Mouse (Mus musculus) kidney, embryonic 14.5 days (tissue): ENCODE results near the gene She. TPM values are rescaled to one million over a fixed set of nuclear protein-coding genes. Genes with fewer than 3 reads are reported as not detected.

Experiments
- ATAC-seq: fragments of 200-750 bp; cut with Nextera tagmentation; 2 replicates; pipeline ENCODE4 v1.8.0; 2017; ENCODE audit warnings: moderate number of reproducible peaks, mild to moderate bottlenecking, moderate TSS enrichment, moderate library complexity; ENCODE audit not compliant: low FRiP score, low TSS enrichment
- H3K27ac ChIP-seq: fragments of 300-500 bp; sonication (generic); 2 replicates; pipeline ENCODE4 v1.5.1; 2014; ENCODE audit warnings: low read depth, mild to moderate bottlenecking, low read length, moderate library complexity, mixed read lengths
- H3K27me3 ChIP-seq: fragments of 300-500 bp; sonication (generic); 2 replicates; pipeline ENCODE4 v1.6.1; 2014; ENCODE audit warnings: mild to moderate bottlenecking, low read length; ENCODE audit not compliant: control insufficient read depth, insufficient read depth
- H3K36me3 ChIP-seq: fragments of 300-500 bp; sonication (generic); 2 replicates; pipeline ENCODE4 v1.6.1; 2014; ENCODE audit warnings: low read length, mixed read lengths; ENCODE audit not compliant: control insufficient read depth, insufficient read depth
- H3K4me1 ChIP-seq: fragments of 300-500 bp; sonication (generic); 2 replicates; pipeline ENCODE4 v1.6.1; 2014; ENCODE audit warnings: low read length, mixed read lengths; ENCODE audit not compliant: control insufficient read depth, insufficient read depth
- H3K4me2 ChIP-seq: fragments of 300-500 bp; sonication (generic); replicated peaks from 2 replicates; pipeline ENCODE4 v1.6.1; 2014; ENCODE audit warnings: low read depth, mild to moderate bottlenecking, low read length
- H3K4me3 ChIP-seq: fragments of 300-500 bp; sonication (generic); 2 replicates; pipeline ENCODE4 v1.5.1; 2014; ENCODE audit warnings: mild to moderate bottlenecking, low read length
- H3K9ac ChIP-seq: fragments of 300-500 bp; sonication (generic); 2 replicates; pipeline ENCODE4 v1.6.1; 2014; ENCODE audit warnings: low read depth, mild to moderate bottlenecking, low read length, moderate library complexity
- H3K9me3 ChIP-seq: fragments of 300-500 bp; sonication (generic); 2 replicates; pipeline ENCODE4 v1.6.1; 2016; ENCODE audit warnings: low read length; ENCODE audit not compliant: control insufficient read depth
- WGBS: fragments of 180-500 bp; shearing (Covaris S2); extraction: QIAGEN DNeasy Blood & Tissue Kit; methylation state at CpG from one replicate; pipeline ENCODE4 v1.1.7; 2014; 5-methylcytosine and 5-hydroxymethylcytosine counted together
- polyA plus RNA-seq: library from polyadenylated mRNA; unstranded; fragments of >200 nt; fragmentation: Nextera tagmentation; extraction: Ambion mirVana; gene quantifications from 2 replicates; pipeline ENCODE4 v1.2.1, GENCODE M21; 2014

She gene
- polyA plus RNA-seq, result 5.4 and 8.2 TPM in 2 replicates

DNA sequence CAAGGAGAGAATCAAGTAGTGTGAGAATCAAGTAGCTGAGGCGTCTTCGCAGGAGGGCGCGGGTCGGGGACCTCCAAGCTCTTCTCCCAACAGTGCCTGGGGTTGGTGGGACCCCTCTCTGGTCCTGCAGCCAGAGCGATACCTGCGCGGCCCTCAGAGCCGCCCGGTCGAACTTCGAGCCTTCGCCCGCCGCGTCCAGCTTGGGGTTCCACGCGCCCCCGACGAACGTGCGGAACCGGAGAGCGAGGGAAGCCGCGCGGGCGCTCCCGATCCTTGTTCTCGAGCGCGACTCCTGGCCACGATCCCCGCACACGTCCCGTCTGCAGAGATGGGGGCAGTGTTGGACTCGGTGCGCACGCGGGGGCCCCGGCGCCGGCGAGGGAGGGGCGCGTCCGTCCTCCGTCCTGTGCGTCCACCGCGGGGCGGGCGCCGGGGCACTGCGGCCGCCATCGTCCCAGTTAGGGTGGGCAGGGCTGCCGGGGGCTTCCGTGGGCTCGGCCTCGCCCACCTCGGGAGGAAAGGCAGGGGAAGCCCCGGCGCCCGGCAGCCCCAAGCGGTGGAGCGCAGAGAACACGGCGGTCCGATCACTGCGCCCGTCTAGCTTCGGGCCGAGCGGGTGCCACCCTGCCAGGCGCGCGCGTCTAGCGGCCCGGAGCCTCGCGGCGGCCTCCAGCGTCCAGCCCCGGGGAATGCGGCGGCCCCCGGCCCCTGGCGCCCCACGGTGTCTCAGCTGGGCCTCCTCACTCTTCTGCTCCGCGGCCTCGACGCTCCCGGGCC, at the start of gene She:
Gene She, plus strand, starts transcription at position 556 of the 777 bp plus-strand sequence.
- peak within 1 kb of the TSS; percentile 65 for H3K9ac ChIP-seq
- peak; percentile 62; the same call in 1 of the 2 replicates for ATAC-seq
- no peaks in the 10 kb centered on the region for H3K9me3 ChIP-seq
- H3K4me3 ChIP-seq, result peak within 1 kb of the TSS; percentile 55
- H3K4me2 ChIP-seq, result peak within 1 kb of the TSS; percentile 62
- H3K4me1 ChIP-seq, result no peaks in the 10 kb centered on the region
- H3K27ac ChIP-seq, result no peak within 1 kb of the TSS
- WGBS, result 2% methylated on average over 67 of the region's 96 CpGs
- H3K27me3 ChIP-seq, result peaks cover 56% of the 10 kb centered on the region
- H3K36me3 ChIP-seq, result no peaks in the 10 kb centered on the region

DNA sequence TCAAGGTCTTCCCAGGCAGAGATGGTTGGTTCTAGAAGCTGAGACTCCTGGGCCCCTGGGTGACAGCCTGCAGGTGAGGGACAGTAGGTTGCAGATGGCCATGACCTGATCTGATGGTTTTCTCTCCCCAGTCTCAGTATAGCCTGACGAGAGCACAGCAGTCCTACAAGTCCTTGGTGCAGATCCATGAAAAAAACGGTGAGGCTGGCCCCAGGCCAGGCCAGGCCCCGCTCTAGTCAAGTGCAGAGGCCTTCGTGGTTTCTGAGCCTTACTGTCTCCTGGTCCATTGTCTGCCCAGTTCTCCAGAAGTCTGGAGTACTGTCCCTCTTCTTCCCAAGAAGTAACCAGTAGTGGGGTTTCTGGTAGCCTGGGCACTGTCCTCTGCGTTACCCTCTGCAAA, 49.5 kb upstream of the She start:
- H3K9ac ChIP-seq, result no peak overlapping the region
- no peak overlapping the region for H3K4me2 ChIP-seq
- WGBS, result 84% methylated on average over 5 of the region's 5 CpGs
- H3K27ac ChIP-seq, result no peak overlapping the region
- no peak for ATAC-seq
- H3K27me3 ChIP-seq, result no peaks in the 10 kb centered on the region
- no peaks in the 10 kb centered on the region for H3K9me3 ChIP-seq
- no peaks in the 10 kb centered on the region for H3K4me1 ChIP-seq
- H3K36me3 ChIP-seq, result peaks cover 69% of the 10 kb centered on the region
- no peak overlapping the region for H3K4me3 ChIP-seq

GRCm38 (mm10) chr3:89784991-89785753, 46.0 kb upstream of the She start:
- H3K9ac ChIP-seq, result no peak overlapping the region
- peak; percentile 62 for ATAC-seq

DNA sequence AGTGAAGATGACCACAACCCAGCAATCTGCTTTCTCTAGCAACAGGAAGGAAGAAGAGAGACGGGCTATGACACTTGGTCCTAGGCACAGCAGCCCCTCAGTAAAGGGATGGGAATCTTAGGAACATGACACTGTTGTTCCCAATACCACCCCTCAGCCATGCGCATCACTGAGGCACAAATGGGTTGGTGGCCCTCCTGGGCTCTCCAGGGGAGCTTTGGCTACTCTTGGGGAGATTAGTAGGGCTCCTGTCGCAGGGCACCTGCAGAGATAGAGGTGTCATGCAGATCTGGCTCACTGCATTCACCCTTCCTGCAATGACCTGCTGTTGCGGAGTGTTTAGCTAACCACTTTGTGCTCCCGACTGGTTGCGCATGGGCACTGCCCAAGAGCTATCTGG, 44.9 kb upstream of the She start:
- H3K27ac ChIP-seq, result no peak overlapping the region
- ATAC-seq, result no peak
- no peak overlapping the region for H3K4me2 ChIP-seq
- no peaks in the 10 kb centered on the region for H3K4me1 ChIP-seq
- no peak overlapping the region for H3K9ac ChIP-seq
- H3K36me3 ChIP-seq, result peaks cover 23% of the 10 kb centered on the region
- no peak overlapping the region for H3K4me3 ChIP-seq
- H3K27me3 ChIP-seq, result no peaks in the 10 kb centered on the region
- WGBS, result 79% methylated on average over 6 of the region's 6 CpGs
- H3K9me3 ChIP-seq, result no peaks in the 10 kb centered on the region

More at GRCm38 (mm10) chr3:89784991-89785753, 46.0 kb upstream of the She start:
- peaks cover 34% of the 10 kb centered on the region for H3K36me3 ChIP-seq
- no peaks in the 10 kb centered on the region for H3K9me3 ChIP-seq
- no peak overlapping the region for H3K4me3 ChIP-seq
- no peaks in the 10 kb centered on the region for H3K4me1 ChIP-seq
- WGBS, result 19% methylated on average over 11 of the region's 11 CpGs
- no peaks in the 10 kb centered on the region for H3K27me3 ChIP-seq
- H3K27ac ChIP-seq, result no peak overlapping the region
- H3K4me2 ChIP-seq, result no peak overlapping the region

DNA sequence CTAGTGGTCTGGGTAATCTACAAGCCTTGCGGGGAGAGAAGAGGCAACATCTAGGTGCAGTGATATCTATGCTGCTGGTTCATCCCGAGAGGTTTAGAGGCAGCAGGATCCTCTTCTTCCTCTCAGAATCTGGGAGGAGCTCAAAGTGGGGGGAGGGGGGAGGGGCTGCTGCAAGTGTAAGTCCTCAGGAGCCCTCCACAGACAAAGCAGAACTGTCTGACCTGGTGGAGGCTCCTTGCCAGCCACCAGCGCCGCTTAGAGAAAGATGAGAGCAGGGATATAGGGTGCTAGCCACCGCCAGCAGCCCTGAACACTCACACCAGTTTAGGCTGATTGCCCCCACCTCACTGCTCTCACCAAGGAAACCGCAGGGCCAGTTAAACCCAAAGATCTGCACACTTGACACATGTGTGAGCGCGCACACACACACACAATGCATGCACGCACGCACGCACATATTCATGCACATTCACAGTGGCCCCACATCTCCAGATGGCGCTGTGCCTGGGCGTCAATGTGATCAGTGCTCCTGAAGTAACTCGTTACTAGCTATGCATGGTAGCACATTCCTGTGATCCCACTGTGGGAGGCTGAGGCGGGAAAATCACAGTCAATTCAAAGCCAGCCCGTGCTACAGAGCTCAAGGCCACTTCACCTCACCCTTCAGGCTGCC, 42.4 kb upstream of the She start:
- Histone ChIP-seq H3K4me1 (no peaks in the 10 kb centered on the region), H3K27me3 (no peaks in the 10 kb centered on the region), H3K27ac (no peak overlapping the region), H3K4me2 (no peak overlapping the region), H3K9me3 (no peaks in the 10 kb centered on the region), H3K36me3 (no peaks in the 10 kb centered on the region), H3K4me3 (no peak overlapping the region), H3K9ac (no peak overlapping the region)
- ATAC-seq, result no peak
- 77% methylated on average over 16 of the region's 16 CpGs for WGBS

DNA sequence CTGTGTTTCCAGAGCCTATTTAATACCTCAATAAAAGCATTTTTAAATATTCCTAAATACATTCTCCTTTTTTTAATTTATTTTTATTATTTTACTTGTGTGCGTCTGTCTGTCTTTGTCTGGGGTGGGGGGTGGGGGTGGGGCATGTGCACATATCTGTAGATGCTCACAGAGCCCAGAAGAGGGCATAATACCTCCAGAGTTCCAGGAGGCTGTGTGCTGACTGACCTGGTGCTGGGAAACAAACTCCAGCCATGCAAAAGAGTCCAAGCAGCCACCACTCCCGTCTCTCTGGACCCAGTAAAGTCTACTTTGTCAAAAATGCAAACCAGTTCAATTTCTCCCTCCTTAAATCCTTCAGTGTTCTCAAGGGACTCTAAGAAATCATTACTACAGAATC, 36.6 kb upstream of the She start:
- Histone ChIP-seq H3K4me2 (no peak overlapping the region), H3K4me3 (no peak overlapping the region), H3K9ac (no peak overlapping the region), H3K27me3 (no peaks in the 10 kb centered on the region), H3K4me1 (no peaks in the 10 kb centered on the region), H3K27ac (no peak overlapping the region), H3K36me3 (no peaks in the 10 kb centered on the region), H3K9me3 (no peaks in the 10 kb centered on the region)
- no peak for ATAC-seq
- WGBS, result 64% methylated on average over 2 of the region's 2 CpGs

GRCm38 (mm10) chr3:89795746-89796145, 35.4 kb upstream of the She start:
- Histone ChIP-seq H3K36me3 (no peaks in the 10 kb centered on the region), H3K4me2 (no peak overlapping the region), H3K9me3 (no peaks in the 10 kb centered on the region), H3K27ac (no peak overlapping the region), H3K27me3 (no peaks in the 10 kb centered on the region), H3K9ac (no peak overlapping the region), H3K4me3 (no peak overlapping the region), H3K4me1 (no peaks in the 10 kb centered on the region)
- ATAC-seq, result no peak
- WGBS, result 75% methylated on average over 5 of the region's 5 CpGs

DNA sequence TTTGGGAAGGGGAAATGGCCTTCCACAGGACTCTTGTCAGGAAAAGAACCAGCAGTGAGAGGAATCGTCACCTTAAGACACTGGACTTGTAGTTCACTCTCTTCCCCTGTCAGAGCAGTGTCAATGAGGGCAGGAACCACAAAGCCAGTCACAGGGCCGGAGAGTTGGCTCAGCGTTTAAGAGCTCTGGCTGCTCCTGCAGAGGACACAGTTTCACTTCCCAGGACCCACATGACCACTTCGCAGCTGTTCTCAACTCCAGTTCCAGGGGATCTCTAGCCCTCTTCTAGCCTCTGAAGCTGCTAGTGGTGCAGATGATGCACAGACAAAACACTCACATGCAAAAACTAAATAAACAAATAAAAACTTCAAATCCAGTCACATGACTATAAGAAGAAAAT, 34.8 kb upstream of the She start:
- H3K9me3 ChIP-seq, result no peaks in the 10 kb centered on the region
- 28% methylated on average over 4 of the region's 4 CpGs for WGBS
- no peak overlapping the region for H3K27ac ChIP-seq
- H3K4me1 ChIP-seq, result no peaks in the 10 kb centered on the region
- no peak overlapping the region for H3K9ac ChIP-seq
- H3K4me2 ChIP-seq, result no peak overlapping the region
- H3K4me3 ChIP-seq, result no peak overlapping the region
- no peaks in the 10 kb centered on the region for H3K27me3 ChIP-seq
- no peak for ATAC-seq
- no peaks in the 10 kb centered on the region for H3K36me3 ChIP-seq
